26 mouse cellular contexts compared by ENCODE assay signal in genomic region chr3:126547941-126548340, GRCm38 (mm10). TPM values are rescaled to one million over a fixed set of nuclear protein-coding genes. Genes with fewer than 3 reads are reported as not detected.
DNase-seq lines count a peak whose midpoint lies in the region; ATAC-seq and TF ChIP-seq lines count a peak whose summit lies in the region.
"Had no signal": no experiment of that assay in that cellular context is flagged by ENCODE, and none has a peak within 500 bp of the region (broad histone marks: within the 10 kb centered on the region; RNA-seq: fewer than 3 reads in every experiment).

No protein-coding gene starts in this region.

- H3K9me3 ChIP-seq in hindbrain, embryonic 16.5 days (ENCODE audit: control insufficient read depth, low read length): no peaks in the 10 kb centered on the region
- H3K9me3 ChIP-seq: forebrain, embryonic 10.5 days; forebrain, embryonic 13.5 days; hindbrain, embryonic 10.5 days; hindbrain, embryonic 13.5 days had no signal

- H3K4me2 ChIP-seq in hindbrain, embryonic 16.5 days (ENCODE audit: low read length): no peak overlapping the region
- H3K4me2 ChIP-seq: forebrain, embryonic 13.5 days; heart, embryonic 11.5 days; hindbrain, embryonic 13.5 days had no signal

- ATAC-seq in hindbrain, embryonic 16.5 days: no peak
- ATAC-seq: forebrain, embryonic 13.5 days; forebrain, embryonic 16.5 days; hindbrain, postnatal 0 days; inflammation-experienced regulatory T-cells, adult 6 months; intestine, embryonic 16.5 days; Patski had no signal

- DNase-seq in adrenal gland, adult (ENCODE audit: inconsistent age in 2 of 2, low spot score in 1 of 2): peak; percentile 61 to 82
- no peak for DNase-seq in adrenal gland, postnatal 4 days (ENCODE audit: low spot score in 2 of 2)
- DNase-seq in Muller cell, postnatal 12 days (ENCODE audit: inconsistent ontology term): peak; percentile 14
- peak; percentile 45 for DNase-seq in adrenal gland, postnatal 10 days
- DNase-seq in adrenal gland, postnatal 36 days: peak; percentile 53 to 67
- DNase-seq in left cerebral cortex, adult 2 months (ENCODE audit: extremely low spot score in 1 of 2, low spot score in 2 of 2): no peak
- no peak for DNase-seq in lung, adult 2 months
- DNase-seq: cerebellum, adult 2 months; cerebellum, postnatal 10 days; cerebellum, postnatal 36 days; gastrocnemius, postnatal 14 days; heart, adult 11 months; heart, postnatal 36 days; kidney, adult 18-20 months; kidney, adult 9 months had no signal

- no peak overlapping the region for H3K9ac ChIP-seq in hindbrain, embryonic 16.5 days (ENCODE audit: low read depth, low read length)
- H3K9ac ChIP-seq: forebrain, embryonic 13.5 days; hindbrain, embryonic 13.5 days had no signal

- no peak for TF ChIP-seq CTCF in left cerebral cortex, adult 2 months (IDR thresholded peaks at IDR 0.05)
- no peak for TF ChIP-seq CTCF in lung, adult 2 months (IDR thresholded peaks at IDR 0.05; ENCODE audit: insufficient read depth, low read length)

- H3K4me1 ChIP-seq in hindbrain, embryonic 16.5 days (ENCODE audit: control insufficient read depth, insufficient read depth, low read depth, low read length): no peaks in the 10 kb centered on the region
- no peaks in the 10 kb centered on the region for H3K4me1 ChIP-seq in lung, adult 2 months (ENCODE audit: control insufficient read depth, insufficient read depth, low read length)
- H3K4me1 ChIP-seq: forebrain, embryonic 10.5 days; forebrain, embryonic 13.5 days; hindbrain, embryonic 10.5 days; hindbrain, embryonic 13.5 days had no signal

- TF ChIP-seq POLR2A in lung, adult 2 months (IDR thresholded peaks at IDR 0.05; ENCODE audit: borderline replicate concordance, extremely low read depth, low read depth, low read length): no peak

- no peaks in the 10 kb centered on the region for H3K36me3 ChIP-seq in hindbrain, embryonic 16.5 days (ENCODE audit: control insufficient read depth, insufficient read depth, low read length)
- H3K36me3 ChIP-seq: forebrain, embryonic 10.5 days; hindbrain, embryonic 10.5 days; hindbrain, embryonic 13.5 days had no signal

- no peak overlapping the region for H3K27ac ChIP-seq in left cerebral cortex, adult 2 months
- H3K27ac ChIP-seq in hindbrain, embryonic 16.5 days (ENCODE audit: low read depth, low read length): no peak overlapping the region
- H3K27ac ChIP-seq: forebrain, embryonic 10.5 days; forebrain, embryonic 13.5 days; hindbrain, embryonic 10.5 days; hindbrain, embryonic 13.5 days; hindbrain, postnatal 0 days had no signal

- intact Hi-C loops in left cerebral cortex, adult 2 months (cut with DNase I): no loop called here

- no peaks in the 10 kb centered on the region for H3K27me3 ChIP-seq in hindbrain, embryonic 16.5 days (replicated peaks; ENCODE audit: control insufficient read depth, insufficient read depth, low read length)
- H3K27me3 ChIP-seq: forebrain, embryonic 13.5 days; hindbrain, embryonic 13.5 days; Patski had no signal

- no peak overlapping the region for H3K4me3 ChIP-seq in left cerebral cortex, adult 2 months
- no peak overlapping the region for H3K4me3 ChIP-seq in hindbrain, embryonic 16.5 days (ENCODE audit: low read length)
- no peak overlapping the region for H3K4me3 ChIP-seq in lung, adult 2 months (replicated peaks; ENCODE audit: extremely low read depth, low read depth, low read length)
- H3K4me3 ChIP-seq: forebrain, embryonic 10.5 days; forebrain, embryonic 13.5 days; hindbrain, embryonic 10.5 days; hindbrain, embryonic 13.5 days had no signal

RNA-seq across cellular contexts. Expression of gene Camk2d, which starts 48.2 kb away (rescaled TPM):
- 100 to 1,000 TPM in 1 of 2 experiments, 10 to 100 TPM in 1; 99.4 to 100 TPM for total RNA-seq in adrenal gland, postnatal 4 days (2021)
- total RNA-seq in adrenal gland, postnatal 10 days (2021): 10 to 100 TPM; 65.2 to 73.8 TPM
- total RNA-seq in adrenal gland, postnatal 36 days (2021): 10 to 100 TPM; 96.8 to 97.2 TPM
- total RNA-seq in left cerebral cortex, adult 2 months (2021): 100 to 1,000 TPM; 176 to 181 TPM
- polyA plus RNA-seq in hindbrain, embryonic 16.5 days (2015; fragmentation: Nextera tagmentation; extraction: Ambion mirVana): 81.6 and 88.9 TPM in 2 replicates
- polyA plus RNA-seq in lung, adult 2 months (2012; rRNA removed): 56.8 and 61.4 TPM in 2 replicates

Comparison
In these comparisons a context has a peak if more than half of its experiments do, and no peak if none do; other contexts are left out.
1. DNase-seq: peak in adrenal gland, adult (2 of 2), Muller cell, postnatal 12 days (single experiment), adrenal gland, postnatal 10 days (single experiment) and adrenal gland, postnatal 36 days (2 of 2); none in adrenal gland, postnatal 4 days (0 of 2), left cerebral cortex, adult 2 months (0 of 2) and lung, adult 2 months (single experiment).